Mouse (Mus musculus): ENCODE measurements around the gene Cisd3.

The Cisd3 gene

DNA sequence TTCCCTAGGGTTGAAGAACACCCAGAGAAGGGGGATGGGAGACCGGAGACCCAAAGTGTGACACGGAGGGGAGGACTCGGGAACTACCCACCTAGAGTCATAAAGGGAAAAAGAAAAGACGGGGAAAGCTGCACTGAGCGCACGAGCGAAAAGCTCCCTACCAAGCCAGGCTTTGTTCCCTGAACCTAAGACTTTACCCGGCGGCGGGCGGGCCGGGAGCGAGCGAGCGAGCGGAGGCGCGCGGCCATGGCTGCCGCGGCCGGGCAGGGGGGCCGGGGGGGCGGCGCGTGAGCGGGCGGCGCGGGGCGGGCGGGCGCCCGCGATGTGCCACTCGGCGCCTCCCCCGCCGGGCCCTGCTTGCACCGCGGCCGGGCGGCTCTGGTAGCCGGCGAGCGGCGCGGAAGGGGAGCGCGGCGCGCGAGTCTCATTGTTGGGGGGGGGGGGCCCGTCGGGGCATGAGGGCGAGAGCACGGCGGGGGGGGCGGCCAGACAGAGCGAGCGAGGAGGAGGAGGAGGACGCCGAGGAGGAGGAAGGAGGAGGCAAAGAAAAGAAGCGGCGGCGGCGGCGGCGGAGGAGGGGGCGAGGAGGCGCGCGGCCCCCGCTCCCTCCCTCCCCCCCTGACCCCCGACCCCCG, 22.6 kb upstream of the Cisd3 start, which contains the start of gene Mllt6:
TSS of gene Mllt6 (plus strand) at position 522 of the 635 bp plus-strand sequence.
- peak; percentile 60 to 70 for DNase-seq (ENCODE audit: low spot score in 2 of 2)

DNA sequence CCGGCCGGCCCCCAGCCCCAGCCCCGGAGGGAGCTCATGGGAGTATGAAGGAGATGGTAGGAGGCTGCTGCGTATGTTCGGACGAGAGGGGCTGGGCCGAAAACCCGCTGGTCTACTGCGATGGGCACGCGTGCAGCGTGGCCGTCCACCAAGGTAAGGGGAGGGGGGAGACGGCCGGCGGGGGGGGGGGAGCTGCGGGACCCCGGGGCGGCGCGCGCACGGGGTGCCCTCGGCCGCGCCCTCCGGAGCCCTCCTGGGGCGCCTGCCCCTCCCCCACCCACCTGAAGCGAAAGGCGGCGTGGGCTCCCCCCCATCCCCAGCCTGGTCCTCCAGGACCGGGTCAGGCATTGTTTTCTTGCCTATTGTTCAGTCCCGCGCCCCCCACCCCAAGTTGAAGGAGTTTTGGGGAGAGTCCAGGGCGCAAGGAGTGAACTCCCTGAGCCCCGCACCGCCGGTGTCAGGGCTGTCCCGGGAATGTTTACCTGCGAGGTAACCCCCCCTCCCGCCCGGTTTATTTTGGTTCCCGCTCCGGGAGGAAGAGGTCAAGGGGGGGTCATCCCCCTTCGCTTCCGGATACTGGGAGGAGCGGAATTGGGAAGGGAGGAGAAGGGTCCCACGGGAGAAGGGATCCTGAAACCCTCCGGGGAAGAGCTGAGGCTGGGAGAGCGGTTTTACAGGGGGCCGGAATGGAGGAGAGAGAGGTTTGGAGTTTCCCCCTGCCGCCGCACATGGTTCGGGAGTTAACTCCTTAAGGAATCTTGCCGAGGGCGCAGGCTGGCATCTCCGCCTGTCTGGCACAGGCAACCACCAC, 21.9 kb upstream of the Cisd3 start:
- DNase-seq (ENCODE audit: low spot score in 2 of 2), result peak in 1 of 2 experiments; percentile 34

DNA sequence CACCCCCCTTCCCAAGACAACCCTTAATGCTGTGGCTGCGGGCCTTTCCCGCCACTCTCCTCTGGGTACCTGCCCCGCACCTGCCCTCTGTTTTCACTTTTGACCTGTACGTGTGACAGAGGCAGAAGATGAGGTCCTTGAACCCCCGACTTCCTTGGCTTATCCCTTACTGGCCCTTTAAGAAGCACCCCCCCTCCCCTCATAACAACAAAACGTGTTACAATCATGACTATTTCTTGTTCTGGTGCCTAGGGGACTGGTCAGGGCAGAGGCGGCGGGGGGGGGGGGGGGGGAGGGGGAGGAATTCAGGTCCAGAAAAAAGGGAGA, 21.3 kb upstream of the Cisd3 start:
- no peak for DNase-seq (ENCODE audit: low spot score in 2 of 2)

DNA sequence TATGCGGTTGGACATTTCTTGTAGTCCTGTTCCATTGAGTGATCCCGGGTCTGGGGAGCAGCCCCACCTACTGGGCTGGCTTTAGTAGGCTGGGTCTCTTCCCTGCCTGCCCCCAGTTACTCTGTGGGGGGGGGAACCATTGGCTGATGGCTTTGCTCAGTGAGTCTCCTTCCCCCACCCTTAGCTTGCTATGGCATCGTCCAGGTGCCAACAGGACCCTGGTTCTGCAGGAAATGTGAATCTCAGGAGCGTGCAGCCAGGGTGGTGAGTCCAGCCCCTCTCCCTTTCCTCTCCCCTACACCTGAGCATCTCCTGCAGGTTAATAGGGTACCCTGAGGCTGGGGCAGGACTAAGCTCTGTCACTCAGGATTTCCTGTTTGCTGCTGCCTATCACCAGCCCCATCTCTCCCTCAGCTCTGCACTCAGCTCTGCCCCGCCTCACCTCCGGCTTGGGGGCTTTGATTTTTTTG, 20.8 kb upstream of the Cisd3 start:
- peak in 1 of 2 experiments; percentile 22 for DNase-seq (ENCODE audit: low spot score in 2 of 2)

GRCm38 (mm10) chr11:97665431-97665830, 20.2 kb upstream of the Cisd3 start:
- DNase-seq (ENCODE audit: low spot score in 2 of 2), result no peak

GRCm38 (mm10) chr11:97666221-97666620, 19.4 kb upstream of the Cisd3 start:
- no peak for DNase-seq (ENCODE audit: low spot score in 2 of 2)

GRCm38 (mm10) chr11:97666794-97667193, 18.8 kb upstream of the Cisd3 start:
- DNase-seq (ENCODE audit: low spot score in 2 of 2), result no peak

DNA sequence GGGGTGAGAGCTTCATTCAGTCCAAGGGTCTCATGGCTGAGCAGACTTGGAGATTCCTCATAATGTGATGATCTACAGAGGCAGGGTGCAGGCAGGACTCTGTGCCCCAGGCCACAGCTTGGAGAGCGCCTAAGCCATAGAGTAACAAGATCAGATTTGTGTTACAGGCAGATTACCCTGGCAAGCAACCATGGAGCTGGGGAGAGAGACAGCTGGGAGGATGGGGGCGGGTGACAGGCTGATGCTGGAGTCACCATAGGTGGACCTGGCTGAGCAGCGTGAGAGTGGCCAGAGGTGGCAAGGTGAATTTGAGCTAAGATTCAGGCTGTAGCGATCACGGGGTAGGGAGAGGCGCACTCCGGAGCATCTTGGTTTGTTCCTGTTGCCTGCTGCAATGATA, 17.5 kb upstream of the Cisd3 start:
- no peak for DNase-seq (ENCODE audit: low spot score in 2 of 2)

- DNase-seq (ENCODE audit: low spot score in 2 of 2), result no peak
Observed at GRCm38 (mm10) chr11:97669268-97669667, 16.4 kb upstream of the Cisd3 start.

GRCm38 (mm10) chr11:97669829-97670228, 15.8 kb upstream of the Cisd3 start:
- no peak for DNase-seq (ENCODE audit: low spot score in 2 of 2)

- no peak for DNase-seq (ENCODE audit: low spot score in 2 of 2)
Observed at GRCm38 (mm10) chr11:97670234-97671176, 15.1 kb upstream of the Cisd3 start.

DNA sequence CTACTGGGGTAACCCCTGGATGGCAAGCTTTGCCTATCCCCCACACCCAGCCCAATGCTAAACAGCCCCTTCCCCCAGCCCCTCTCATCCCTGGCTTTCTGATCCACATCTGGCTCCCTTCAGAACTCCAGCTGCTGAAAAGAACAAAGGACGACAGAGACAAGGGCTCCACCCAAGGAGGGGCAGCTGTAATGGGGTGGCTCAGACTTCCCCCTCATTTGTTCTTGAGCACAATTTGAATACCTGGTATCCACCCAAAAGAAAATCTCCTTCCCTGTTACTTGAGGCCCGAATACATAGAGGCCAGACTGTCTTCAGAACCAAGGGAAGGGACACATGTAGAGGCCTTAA, 14.5 kb upstream of the Cisd3 start:
- DNase-seq (ENCODE audit: low spot score in 2 of 2), result no peak

GRCm38 (mm10) chr11:97673148-97673547, 12.5 kb upstream of the Cisd3 start:
- no peak for DNase-seq (ENCODE audit: low spot score in 2 of 2)

DNA sequence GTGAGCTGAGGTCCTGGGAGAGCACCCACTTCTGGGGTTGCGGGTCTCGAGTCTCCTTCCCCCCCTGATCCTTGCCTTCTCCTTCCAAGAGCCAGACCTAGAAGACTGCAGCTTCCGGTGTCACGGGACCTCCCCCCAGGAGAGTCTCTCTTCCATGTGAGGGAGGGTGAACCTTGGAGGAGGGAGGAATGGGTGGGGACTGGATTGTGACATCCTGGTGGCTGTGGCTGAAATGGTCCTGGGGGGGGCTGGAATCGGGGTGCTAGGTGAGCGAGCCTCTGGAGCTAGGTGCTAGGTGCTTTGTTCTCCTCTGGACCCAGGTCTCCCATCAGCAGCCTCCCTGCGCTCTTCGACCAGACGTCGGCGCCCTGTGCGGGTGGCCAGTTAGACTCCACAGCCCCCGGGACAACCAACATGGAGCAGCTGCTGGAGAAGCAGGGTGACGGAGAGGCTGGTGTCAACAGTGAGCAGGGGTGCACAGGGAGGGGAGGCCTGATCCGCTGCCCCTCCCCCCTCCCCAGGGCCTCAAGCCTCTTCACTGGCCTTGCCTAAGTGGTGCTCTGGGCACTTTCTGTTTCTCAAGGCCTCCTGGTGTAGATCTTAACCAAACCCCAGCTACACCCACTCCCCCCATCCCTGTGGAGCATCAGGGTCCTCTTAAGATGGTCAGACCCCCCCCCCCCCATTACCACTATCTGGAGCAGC, 9.4 kb upstream of the Cisd3 start:
- no peak for DNase-seq (ENCODE audit: low spot score in 2 of 2)

DNA sequence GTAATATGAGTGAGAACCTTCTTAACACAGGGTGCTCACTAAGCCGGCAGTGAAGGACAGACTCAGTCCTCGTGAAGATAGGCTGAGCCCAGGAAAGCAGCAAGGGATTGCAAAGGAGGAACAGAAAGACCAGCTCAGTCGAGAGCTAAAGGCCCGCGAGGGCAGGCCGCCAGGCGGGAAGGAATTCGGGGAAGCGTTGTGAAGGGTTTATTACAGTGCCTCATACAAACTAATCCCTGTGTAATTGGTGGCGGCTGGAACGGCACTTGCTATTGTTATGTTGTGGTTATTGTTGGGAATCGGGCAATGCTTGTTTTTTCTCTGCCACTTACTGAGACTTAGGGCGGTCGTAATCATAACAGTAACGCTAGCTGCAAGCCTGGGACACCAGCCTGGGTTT, 8.2 kb upstream of the Cisd3 start:
- DNase-seq (ENCODE audit: low spot score in 2 of 2), result no peak

GRCm38 (mm10) chr11:97677842-97678241, 7.8 kb upstream of the Cisd3 start:
- DNase-seq (ENCODE audit: low spot score in 2 of 2), result no peak

- no peak for DNase-seq (ENCODE audit: low spot score in 2 of 2)
Observed at GRCm38 (mm10) chr11:97678301-97678700, 7.3 kb upstream of the Cisd3 start.

DNA sequence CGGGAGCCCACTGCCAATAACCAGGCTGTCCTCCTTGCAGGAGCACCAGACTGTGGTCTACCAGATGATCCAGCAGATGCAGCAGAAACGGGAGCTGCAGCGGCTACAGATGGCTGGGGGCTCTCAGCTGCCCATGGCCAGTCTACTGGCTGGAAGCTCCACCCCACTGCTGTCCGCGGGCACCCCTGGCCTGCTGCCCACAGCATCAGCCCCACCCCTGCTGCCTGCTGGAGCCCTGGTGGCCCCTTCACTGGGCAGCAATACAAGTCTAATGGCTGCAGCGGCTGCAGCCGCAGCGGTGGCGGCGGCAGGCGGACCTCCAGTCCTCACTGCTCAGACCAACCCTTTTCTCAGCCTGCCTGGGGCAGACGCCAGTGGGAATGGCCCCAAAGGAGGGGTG, 5.2 kb upstream of the Cisd3 start:
- DNase-seq (ENCODE audit: low spot score in 2 of 2), result no peak

- no peak for DNase-seq (ENCODE audit: low spot score in 2 of 2)
Observed at GRCm38 (mm10) chr11:97682504-97683055, 3.0 kb upstream of the Cisd3 start.

DNA sequence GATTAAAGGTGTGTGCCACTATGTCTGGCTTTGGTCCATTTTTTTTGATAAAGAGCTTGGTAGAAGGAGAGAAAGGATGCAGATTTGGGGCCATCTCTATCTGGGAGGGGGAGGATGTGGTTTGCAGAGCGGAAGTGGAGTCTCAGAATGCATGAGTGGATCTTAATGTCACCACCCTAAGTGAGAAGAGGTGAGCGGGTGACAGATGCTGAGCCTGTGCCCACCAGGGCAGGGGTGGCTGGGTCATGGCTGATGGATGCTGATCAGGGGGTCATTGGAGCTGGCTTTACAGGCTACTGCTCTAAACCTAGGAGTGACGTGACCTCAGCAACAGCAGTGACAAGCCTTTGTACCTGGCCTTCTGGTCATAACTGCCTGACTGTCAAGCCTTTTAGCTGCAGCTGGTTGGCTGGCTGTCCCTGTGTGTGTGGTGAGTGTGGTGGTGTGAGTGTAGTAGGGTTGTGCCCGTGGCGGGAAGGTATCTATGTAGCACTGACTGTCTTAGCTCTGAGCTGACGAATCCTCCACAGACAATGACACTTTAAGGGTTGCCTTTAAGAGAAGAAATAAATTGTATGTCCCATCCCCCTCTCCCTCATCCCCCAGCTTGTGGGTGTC, 1.5 kb upstream of the Cisd3 start:
- DNase-seq (ENCODE audit: low spot score in 2 of 2), result peak; percentile 86 to 88

GRCm38 (mm10) chr11:97684766-97685165, 860 bp upstream of the Cisd3 start:
- no peak for DNase-seq (ENCODE audit: low spot score in 2 of 2)
